ENCODE assay signal across 8 mouse cellular contexts in genomic region chr12:77009202-77010030, GRCm38 (mm10). TPM values are rescaled to one million over a fixed set of nuclear protein-coding genes. Genes with fewer than 3 reads are reported as not detected.
DNase-seq lines count a peak whose midpoint lies in the region; ATAC-seq and TF ChIP-seq lines count a peak whose summit lies in the region.

No protein-coding gene starts in this region.

- 0 out of 2 replicates have a peak, but pooled peaks cover 3% of the 10 kb centered on the region for H3K4me1 ChIP-seq in liver, postnatal 0 days (ENCODE audit: insufficient read depth)
- H3K4me1 ChIP-seq in hindbrain, embryonic 10.5 days (replicated peaks), result 0 out of 2 replicates have a peak, but pooled peaks cover 6% of the 10 kb centered on the region

- H3K9ac ChIP-seq in liver, postnatal 0 days (replicated peaks), result no peak overlapping the region

- intact Hi-C loops in gastrocnemius, postnatal 14 days (cut with DNase I; ENCODE audit: low total_unique reads), result no loop called here

- H3K4me2 ChIP-seq in liver, postnatal 0 days (ENCODE audit: low read depth, low read length), result 0 out of 2 replicates have a peak overlapping the region, but pooled peaks have one; percentile 18

- DNase-seq in gastrocnemius, postnatal 14 days, result peak; percentile 7
- DNase-seq in gastrocnemius, postnatal 10 days, result no peak
- peak; percentile 32 for DNase-seq in right cerebral cortex, adult 18-20 months
- no peak for DNase-seq in right cerebral cortex, postnatal 25 days
- DNase-seq in liver, postnatal 0 days, result peak; percentile 20
- no peak for DNase-seq in Muller cell, postnatal 12 days (ENCODE audit: inconsistent ontology term)
- no peak for DNase-seq in hindbrain, embryonic 10.5 days (ENCODE audit: low spot score)

- no peak overlapping the region for H3K27ac ChIP-seq in liver, postnatal 0 days (ENCODE audit: low read depth)
- no peak overlapping the region for H3K27ac ChIP-seq in hindbrain, embryonic 10.5 days

- no peaks in the 10 kb centered on the region for H3K27me3 ChIP-seq in liver, postnatal 0 days (ENCODE audit: insufficient read depth, low read length)
- 0 out of 2 replicates have a peak, but pooled peaks cover 7% of the 10 kb centered on the region for H3K27me3 ChIP-seq in hindbrain, embryonic 10.5 days (ENCODE audit: insufficient read depth, poor library complexity, severe bottlenecking)

- peak; percentile 45 for TF ChIP-seq CTCF in liver, postnatal 0 days (IDR thresholded peaks at IDR 0.05; ENCODE audit: low read depth)

- H3K4me3 ChIP-seq in liver, postnatal 0 days (ENCODE audit: low read depth, low read length), result no peak overlapping the region
- no peak overlapping the region for H3K4me3 ChIP-seq in hindbrain, embryonic 10.5 days

- H3K9me3 ChIP-seq in liver, postnatal 0 days (ENCODE audit: low read length), result no peaks in the 10 kb centered on the region
- H3K9me3 ChIP-seq in hindbrain, embryonic 10.5 days, result no peaks in the 10 kb centered on the region

- no peak for TF ChIP-seq EP300 in liver, postnatal 0 days (IDR thresholded peaks at IDR 0.05; ENCODE audit: low read depth)

- WGBS in liver, postnatal 0 days (ENCODE audit: insufficient replicate concordance), result 35% methylated on average over 20 of the region's 20 CpGs
- 71% methylated on average over 20 of the region's 20 CpGs for WGBS in hindbrain, embryonic 10.5 days

- no peaks in the 10 kb centered on the region for H3K36me3 ChIP-seq in liver, postnatal 0 days (replicated peaks; ENCODE audit: insufficient read depth, low read length)
- no peaks in the 10 kb centered on the region for H3K36me3 ChIP-seq in hindbrain, embryonic 10.5 days

- peak; percentile 90 for ATAC-seq in common myeloid progenitor, adult 5-6 weeks (replicated peaks; ENCODE audit: low read depth, poor library complexity, severe bottlenecking)
- no peak; the same call in 1 of the 2 replicates for ATAC-seq in liver, postnatal 0 days

RNA-seq across cellular contexts. Expression of gene Max, which starts 47.4 kb away (rescaled TPM):
- total RNA-seq in gastrocnemius, postnatal 14 days (2021), result 10 to 100 TPM; 26.4 to 35.6 TPM
- 10 to 100 TPM; 41.8 to 43.1 TPM for total RNA-seq in gastrocnemius, postnatal 10 days (2021)
- total RNA-seq in common myeloid progenitor, adult 5-6 weeks (2017), result 89.2 and 110 TPM in 2 replicates
- 6.3 and 7.1 TPM in 2 replicates for polyA plus RNA-seq in liver, postnatal 0 days (2015; fragmentation: Nextera tagmentation; extraction: Ambion mirVana)
- polyA plus RNA-seq in hindbrain, embryonic 10.5 days (2016; fragmentation: Nextera tagmentation; extraction: Ambion mirVana), result 11.4 and 17.1 TPM in 2 replicates

Comparison
In these comparisons a context has a peak if more than half of its experiments do, and no peak if none do; other contexts are left out.
1. DNase-seq: peak in gastrocnemius, postnatal 14 days (single experiment), right cerebral cortex, adult 18-20 months (single experiment) and liver, postnatal 0 days (single experiment); none in gastrocnemius, postnatal 10 days (single experiment), right cerebral cortex, postnatal 25 days (single experiment), Muller cell, postnatal 12 days (single experiment) and hindbrain, embryonic 10.5 days (single experiment).